Mouse (Mus musculus) bone marrow, adult 2 months (tissue): ENCODE measurements around the gene Chdh.

Source experiments
- CTCF ChIP-seq: fragments of 200-500 bp; IDR thresholded peaks from 2 replicates; pipeline ENCODE4 v1.5.1; 2011; ENCODE audit warnings: low read length, control low read depth; ENCODE audit not compliant: control insufficient read depth, insufficient read depth
- POLR2A ChIP-seq: fragments of 200-500 bp; IDR thresholded peaks from 2 replicates; pipeline ENCODE4 v1.6.1; 2011; ENCODE audit warnings: low read depth, mild to moderate bottlenecking, control low read depth, low read length, borderline replicate concordance; ENCODE audit not compliant: control insufficient read depth

- TF ChIP-seq POLR2A = no peak
- no peak for TF ChIP-seq CTCF
Measured at GRCm38 (mm10) chr14:30064864-30065263, 56.0 kb downstream of the Chdh start.
